Mouse (Mus musculus): ENCODE results near the gene Man1a2.

The Man1a2 gene

DNA sequence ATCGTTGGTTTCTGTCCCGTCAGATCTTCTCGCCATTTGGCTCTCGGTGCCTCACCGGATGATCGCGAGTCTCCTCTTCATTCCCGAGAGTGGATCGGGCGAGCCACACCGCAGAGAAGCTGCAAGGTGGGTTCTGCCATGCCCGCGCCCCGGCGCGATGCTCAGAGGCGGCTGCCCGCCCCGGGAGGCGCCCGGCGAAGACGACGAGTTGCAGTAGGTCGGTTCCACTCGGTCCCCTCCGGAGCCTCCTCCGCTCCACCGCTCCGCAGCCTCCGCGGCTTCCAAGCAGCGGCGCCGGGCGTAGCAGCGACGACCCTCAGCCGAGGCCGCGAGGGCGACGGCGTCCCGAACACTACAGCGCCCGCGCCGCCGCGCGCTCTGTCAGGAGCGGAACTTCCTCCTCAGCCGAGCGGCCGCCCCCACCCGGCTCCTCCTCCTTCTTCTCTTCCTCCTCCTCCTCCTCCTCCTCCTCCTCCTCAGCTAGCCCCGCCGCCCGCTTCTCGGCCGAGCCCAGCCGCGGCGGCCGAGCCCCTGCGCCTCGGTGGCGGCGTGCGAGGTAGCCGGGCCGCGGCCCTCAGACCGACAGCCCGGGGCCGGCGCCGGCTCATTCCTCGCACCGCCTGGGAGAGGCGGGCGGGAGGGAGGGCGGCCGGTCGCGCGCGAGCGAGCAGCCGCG, at the start of gene Man1a2:
Gene Man1a2, minus strand, starts transcription at position 417 of the 676 bp plus-strand sequence.
- DNase-seq, result peak; percentile 86

DNA sequence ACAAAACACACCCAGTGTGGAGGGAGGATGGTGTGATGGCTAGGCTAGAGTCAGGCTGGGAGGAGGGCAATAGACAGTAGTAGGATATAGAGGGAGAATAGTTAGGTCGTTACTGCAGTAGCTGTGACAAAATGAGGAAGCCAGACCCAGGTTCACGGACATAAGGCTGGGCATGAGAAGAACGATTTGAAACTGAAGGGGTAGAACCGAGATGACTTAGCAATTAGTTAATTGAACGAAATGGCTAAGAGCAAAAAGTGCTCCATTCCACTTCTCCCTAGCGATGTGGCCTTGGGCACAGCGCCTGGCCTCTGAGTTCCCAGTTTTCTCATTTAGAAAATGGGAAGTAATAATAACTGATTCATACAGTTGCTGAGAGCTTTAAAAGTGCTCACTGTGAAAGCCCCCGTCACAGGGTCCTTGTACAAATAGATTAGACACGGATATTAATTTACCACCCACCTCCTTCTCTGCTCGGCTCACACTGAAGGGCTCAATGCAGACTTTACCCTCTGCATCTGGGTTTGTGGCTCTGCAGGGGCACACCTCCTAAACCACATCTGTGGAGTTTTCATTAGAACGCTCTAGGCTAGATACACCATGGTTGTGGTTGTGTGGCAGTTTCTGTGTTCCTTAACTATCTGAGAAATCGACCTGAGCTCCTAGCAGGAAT, 49.3 kb upstream of the Man1a2 start:
- DNase-seq, result no peak

DNA sequence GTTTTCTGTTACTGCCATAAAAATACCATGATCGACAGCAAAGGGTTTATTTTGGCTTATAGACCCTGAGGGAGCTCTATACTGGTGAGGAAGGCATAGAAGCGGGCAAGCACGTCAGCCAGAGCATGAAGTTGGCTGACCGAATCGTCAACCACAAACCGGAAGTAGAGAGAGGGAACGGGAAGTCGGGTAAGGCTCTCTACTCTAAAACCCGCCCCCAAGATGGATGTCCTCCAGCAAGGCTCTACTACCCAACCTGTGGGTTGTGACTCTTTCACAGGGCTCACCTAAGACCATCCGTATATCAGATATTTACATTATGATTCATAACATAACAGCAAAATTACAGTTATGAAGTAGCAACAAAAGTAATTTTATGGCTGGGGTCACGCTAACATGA, 46.6 kb upstream of the Man1a2 start:
- no peak for DNase-seq

DNA sequence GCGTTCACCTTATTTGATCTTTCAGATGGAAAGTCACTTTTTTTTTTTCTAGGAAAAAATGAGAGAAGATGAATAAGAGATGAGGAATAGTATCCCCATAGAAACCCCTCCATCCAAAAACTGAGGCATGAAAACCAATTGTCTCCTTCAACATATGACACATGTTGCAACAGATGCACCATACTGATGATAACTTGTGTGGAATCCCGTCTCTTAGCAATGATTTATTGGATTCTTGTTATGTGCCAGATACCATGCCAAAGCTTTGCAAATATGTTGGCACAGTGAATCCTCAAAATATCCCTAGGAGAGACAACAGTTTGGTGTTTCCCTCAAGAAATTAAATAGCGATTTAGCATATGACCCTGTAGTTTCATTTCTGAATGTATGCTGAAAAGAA, 46.0 kb upstream of the Man1a2 start:
- no peak for DNase-seq

DNA sequence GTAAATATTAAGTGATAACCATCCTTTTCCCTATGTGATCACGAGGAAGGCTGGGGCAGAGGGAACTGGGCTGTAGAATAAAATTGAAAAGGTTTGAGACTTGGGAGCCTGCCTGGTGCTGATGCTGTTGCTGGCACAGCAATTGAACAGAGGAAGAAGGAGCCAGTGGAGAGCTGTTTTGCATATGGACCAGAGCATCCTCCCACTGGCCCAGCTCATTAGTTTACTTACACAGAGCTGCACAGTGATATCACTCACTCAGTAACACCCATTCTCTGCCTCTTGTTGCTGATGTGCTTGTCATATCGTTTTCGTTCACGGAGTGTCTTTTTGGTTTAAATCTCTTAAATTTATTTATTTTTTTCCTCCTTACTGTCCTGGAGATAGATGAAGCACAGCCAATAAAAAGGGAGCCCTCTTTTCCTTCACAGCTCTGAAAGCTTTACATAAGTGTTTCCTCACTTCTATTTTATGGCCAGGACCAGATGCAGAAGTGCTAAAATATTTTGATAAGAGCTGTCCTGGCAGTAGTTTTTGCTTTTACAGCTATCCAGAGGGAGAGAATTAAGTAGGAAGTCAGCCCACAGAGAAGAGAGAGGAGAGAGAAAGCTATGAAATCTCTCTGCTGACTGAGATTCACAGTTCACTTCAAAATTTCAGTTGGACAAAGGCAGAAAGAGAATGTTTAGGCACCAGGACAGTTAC, 42.9 kb upstream of the Man1a2 start:
- peak; percentile 21 for DNase-seq

DNA sequence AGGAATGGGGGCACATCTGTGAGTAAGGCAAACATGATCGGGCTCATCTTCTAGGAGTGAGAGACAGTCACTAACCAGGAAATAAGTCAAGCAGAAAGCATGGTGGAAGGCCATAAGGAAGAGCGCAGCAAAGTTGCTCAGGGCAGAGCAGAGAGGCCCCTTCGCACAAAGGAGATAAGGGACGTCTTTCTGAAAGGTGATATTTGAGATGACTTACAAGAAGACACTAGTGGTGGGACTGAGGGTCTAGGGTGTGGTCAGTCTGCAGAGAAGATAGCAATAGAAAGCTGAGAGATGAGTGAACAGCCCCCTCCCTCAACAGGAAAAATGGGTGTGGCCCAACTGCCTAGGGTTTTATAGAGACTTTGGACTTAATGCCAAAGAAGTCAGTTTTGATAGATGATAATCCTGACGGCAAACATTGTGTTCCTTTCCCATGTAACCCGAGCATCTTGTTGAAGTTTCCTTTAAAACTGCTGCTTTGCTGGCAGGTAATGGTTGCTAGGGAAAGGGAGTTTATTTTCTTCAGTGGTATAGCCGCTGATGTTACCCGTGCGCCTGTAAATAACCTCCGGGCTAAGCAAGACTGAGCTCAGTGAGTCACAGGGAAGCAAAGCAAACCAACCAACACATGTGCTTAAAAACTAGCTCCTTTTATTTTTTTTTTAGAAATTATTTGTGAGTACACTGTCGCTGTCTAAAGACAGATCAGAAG, 40.8 kb upstream of the Man1a2 start:
- no peak for DNase-seq

DNA sequence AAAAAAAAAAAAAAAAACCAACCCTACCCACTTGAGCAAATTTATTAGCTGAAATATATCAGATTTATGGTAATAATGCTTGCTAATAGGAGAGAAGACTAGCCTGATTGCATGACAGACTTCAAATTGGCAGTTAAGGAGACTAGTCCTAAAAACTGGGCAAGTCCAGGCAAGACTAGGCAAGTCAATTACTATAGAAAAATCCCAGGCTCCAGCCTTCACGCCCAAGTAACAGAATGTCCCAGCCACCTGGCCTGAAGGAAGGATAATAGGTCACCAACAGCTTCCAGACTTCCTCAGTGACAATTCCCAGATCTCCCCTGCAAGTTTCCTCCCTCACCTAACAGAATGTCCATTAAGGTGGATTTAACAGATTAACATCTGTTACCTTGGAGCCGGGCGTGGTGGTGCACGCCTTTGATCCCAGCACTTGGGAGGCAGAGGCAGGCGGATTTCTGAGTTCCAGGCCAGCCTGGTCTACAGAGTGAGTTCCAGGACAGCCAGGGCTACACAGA, 35.5 kb upstream of the Man1a2 start:
- no peak for DNase-seq

DNA sequence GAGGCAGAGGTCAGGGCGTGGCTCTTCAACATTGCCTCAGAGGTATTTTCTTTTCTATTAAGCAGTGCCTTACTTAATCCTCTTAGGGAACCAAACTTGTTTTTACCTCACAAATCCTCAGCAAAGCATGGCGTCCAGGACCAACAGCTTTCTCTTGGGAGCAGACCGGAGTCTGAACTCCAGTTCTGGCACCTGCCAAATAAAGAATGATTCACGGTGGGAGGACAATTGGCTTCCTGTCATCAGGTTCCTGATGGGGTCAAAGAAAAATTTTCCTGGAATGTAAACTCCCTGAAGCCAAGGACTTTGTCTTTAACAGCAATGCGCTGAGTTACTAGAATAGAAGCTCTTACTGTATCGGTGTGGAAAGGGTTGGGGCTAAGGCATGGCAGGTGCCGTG, 30.9 kb upstream of the Man1a2 start:
- DNase-seq, result no peak

DNA sequence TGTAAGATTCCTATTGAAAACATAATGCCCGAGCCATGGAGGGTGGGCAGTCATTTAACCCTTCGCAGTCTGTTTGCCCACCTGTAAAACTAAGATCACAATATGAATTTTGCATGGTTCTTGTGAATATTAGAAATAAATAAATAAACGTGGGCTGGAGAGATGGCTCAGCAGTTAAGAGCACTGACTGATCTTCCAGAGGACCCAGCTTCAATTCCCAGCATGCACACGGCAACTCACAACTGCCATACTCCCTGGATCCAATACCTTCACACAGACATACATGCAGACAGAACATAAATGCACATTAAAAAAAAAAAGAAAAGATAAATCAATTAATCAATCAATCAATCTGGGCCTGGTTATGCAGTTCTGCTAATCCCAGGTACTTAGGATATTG, 30.1 kb upstream of the Man1a2 start:
- DNase-seq, result no peak

DNA sequence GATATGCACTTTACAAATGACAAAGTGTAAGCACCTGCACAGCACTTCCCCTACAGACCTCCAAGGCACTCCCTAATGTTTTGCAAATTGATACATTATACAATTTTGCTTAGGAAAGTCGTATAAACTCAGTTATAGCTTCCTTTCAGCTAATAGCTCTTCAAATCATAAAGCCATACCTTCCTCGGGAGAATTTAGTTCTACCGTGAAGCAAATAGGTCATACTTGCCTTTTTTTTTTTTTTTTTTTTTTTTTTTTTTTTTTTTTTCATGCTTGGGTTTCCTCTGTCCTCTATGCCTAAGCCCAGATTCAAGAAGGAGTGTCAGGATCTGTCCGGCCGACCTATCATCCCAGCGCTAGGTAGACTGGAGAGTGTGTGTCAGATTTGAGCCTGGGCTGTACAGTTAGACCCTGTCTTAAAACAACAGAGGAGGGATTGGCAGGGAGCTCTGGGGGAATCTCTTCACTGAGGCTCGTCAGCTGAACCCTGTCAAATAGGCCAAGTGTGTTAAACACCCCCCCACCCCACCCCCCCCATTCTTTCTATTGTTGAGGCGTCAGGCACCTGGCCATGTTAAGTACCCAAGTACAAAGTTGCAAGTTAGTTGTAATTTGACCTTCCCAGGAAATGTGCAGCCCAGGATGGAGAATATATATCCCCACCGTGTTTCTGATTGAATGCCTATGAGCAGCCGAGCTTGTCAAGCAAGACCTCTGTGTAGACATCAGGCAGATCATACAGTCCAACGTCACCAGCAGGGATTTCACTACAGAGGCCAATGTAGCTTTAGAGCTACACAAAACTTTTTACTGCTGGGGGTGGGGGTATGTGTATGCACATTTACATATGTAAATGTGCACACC, 28.1 kb upstream of the Man1a2 start:
- DNase-seq, result no peak

DNA sequence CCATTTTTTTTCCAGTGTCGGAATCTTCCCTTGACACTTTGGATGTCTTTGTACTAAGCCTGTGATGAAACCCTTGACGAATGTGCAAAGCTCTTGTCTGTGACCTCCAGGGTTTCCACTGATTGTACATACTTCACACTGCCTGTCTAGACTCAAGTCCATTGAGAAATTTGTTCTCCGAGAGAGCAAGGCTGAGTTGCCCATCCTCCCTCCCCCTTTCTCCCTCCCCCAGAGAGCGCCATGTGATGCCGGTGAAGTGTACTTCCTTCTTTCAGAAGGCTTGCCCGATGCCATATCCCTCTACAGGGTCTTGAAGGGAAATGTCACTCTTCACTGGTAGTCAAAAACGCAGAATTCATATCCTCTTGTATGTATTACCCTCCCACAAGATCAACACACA, 26.8 kb upstream of the Man1a2 start:
- DNase-seq, result no peak

DNA sequence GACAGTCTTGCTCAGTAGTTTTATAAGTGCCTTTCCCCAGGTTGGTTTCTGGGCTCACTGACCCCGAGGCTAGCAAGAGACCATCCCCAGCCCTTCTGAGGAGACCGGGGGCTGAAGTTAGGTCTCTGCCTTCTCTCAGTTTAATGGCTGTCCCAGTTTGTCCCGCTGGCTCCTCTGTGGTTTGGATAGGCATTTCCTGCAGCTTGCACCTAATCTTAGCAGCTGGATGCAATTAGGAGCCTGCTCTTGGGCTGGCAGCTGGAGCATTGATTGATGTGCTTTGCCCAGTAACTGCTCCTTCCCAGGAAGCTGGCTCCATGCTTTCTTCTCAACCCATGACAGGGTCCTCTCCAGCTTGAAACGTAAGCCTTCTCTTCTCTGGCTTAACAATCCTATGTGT, 26.2 kb upstream of the Man1a2 start:
- DNase-seq, result no peak

DNA sequence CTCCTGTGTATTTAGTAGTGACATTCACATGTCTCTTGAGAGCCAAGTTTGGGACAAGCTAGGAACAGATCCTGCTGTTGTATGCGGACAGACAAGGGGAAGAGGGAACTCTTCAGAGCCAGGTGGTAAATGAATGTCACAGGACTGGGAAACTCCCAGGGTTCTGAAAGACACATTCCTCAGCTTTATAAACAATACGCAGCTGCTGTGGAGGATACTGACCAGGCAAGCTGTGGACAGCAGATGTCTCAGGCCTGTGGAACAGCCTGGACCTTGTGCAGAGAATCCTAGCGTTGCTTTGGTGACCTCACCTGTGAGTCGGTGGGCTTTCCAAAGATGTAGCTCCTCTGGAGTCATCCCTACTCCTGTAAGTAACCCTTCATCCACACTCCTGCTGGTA, 21.8 kb upstream of the Man1a2 start:
- DNase-seq, result no peak

DNA sequence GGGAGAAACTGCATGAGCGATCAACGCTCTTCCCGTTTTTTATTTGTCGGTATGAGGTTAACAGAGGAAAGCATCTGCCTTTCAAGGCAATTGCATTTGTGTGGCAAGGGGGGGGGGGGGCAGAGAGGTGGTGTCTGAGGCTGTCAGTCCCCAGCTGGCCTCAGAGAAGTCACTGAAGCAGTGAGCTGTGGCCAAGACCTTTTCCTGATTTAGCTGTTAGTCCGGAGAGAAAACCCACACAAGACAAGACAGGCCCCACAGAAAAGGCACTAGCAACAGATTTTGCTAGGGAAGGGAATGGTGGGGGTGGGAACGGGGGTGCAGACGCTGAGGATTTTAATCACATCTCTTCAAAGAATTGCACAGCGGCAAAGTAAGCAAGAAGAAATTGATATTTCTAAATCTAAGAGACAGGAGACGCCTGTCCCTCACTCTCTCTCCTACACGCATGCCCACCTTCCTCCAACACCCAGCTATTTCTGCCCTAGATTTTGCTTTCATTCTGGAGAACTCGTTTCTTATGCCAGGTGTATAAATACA, 19.9 kb upstream of the Man1a2 start:
- peak; percentile 31 for DNase-seq

DNA sequence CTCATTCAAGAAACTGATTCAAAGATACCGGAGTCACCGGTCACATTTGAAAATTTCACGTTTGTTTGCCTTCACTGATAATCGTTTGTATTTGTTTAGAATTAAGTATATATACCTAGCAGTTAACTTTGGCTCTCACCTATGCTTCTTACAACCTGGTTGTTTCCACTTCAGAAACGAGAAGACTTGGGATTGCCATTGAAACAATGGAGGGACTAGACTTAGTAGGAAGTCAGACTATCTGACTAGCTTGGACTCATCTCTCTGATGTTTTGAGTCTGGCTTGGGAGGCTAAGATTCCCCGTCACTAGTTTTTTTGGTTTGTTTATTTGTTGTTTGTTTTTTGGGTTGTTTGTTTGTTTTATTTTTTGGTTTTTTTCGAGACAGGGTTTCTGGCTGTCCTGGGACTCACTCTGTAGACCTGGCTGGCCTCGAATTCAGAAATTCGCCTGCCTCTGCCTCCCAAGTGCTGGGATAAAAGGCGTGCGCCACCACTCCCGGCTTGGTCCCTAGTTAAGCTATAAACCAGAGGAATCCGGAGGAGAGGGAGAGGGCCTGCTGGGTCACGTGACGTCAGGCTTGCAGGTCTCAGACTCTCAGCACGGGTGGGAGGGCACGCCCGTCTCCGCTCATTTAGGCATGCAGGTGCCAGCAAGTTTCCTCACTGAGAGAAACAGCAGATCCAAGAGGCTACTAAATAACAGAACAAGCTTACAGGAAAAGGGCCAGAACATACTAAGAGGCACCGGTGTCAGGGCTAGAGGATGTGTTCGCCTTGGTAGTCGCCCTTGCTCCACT, 18.7 kb upstream of the Man1a2 start:
- DNase-seq, result no peak

DNA sequence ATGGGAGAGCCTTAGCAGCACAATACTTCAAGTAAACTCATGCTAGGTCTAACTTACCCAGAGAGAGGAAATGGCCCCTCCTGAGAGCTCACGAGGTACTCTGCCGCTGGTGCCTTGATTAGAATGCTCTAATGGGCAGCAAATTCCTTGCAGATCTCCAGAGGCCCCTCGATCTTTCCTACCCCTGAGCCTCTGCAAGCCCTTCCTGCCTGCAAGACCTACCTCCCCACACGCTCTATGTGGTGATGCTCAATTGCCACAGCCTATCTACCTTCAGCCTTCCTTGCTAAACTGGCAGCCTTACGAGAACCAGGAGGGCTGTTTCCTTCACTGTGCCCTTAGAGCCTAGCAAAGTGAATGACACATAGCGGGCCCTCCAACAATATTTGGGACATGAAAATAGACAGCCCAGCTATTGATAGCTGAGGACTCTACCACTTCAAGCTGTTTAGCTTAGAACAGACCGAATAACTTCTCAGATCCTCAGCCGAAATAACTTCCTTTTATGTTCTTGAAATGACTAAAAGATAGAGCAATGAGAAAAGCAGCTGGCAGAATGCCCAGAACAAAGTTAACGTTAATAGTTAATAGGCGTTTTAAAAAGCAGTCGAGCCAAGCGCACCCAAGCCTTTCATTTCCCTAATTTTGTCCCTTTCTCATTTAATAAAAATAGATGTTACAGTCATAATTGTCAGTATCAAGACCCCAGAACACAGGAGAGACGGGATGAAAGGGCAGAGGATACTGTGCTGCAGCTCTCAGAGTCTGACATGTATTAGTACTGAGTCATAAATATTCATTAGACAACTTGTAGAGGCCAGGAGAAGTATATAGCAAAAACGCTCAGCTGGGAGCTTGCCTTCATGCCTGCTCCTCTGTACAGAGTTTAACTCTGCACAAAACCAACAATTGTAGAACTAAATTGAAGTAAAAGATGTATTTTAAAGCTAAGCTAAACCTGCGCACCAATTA, 17.9 kb upstream of the Man1a2 start:
- no peak for DNase-seq

DNA sequence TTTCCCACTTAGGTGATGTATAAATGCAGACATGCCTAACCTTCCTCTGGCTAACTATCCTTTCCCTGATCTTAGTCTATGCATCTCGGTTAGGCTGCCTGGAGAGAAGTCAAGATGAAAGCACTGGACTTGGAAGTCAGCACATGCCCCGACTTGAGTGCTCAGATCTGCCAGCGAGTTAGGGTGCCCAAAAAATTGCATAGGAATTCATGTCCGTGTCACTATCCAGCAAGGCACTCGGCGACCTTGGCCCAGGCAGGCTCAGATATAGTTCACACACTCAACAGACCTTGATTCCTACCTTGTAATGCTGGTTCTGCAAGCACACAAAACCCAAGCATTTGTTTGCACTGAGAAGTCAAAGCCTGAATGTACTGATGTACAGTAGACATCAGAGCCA, 3.4 kb upstream of the Man1a2 start:
- no peak for DNase-seq

DNA sequence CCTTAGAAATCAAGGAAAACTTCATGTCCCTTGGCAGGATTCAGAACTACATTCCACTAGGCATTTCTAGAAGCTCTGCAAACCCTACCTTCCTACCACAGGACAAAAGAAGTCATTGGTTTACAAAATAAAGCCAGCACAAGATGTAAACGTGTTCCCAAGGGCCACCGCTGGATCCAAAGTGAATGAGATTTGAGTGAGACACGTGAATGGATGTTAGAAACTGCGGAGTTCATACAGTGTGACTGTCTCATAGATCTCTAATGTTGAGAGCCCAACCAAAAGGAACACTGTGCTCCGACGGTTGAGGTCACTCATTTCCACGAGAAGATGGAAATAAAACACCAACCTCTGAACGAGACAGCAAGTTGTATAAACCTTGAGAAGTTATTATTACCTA, 1.5 kb upstream of the Man1a2 start:
- no peak for DNase-seq

DNA sequence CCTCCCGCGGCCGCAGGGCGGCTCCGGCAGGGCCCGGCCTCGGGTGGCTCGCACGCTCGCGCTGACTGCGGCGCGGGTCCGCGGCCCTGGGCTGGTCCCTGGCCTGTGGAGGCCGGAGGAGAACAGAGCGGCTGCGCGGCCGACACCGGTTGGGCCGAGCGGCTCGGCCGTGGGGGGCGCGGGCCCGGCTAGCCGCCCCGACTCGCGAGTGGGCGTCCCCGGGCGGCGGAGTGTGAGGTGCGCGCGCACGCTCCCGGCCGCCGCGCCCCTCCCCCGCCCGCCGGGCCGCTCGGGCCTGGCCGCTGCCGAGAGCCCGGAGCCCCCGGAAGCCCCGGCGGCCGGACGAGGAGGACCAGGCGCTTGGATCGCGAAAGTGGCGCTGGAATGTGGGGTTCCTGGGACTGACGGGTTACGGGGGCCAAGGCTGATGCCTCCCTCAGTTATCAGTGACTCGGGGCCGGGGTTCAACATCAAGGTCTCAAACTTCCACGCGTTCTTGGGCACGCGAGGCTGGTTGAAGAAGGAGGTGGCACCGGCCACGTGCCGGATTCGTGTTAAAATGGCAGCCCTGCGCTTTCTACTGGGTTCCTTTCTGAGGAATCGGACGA, 564 bp upstream of the Man1a2 start:
- DNase-seq, result peak; percentile 80

All from right cerebral cortex, postnatal 25 days (tissue).